Mouse (Mus musculus) limb, embryonic 10.5 days (tissue): ENCODE results near the gene Ptpn3. TPM values are rescaled to one million over a fixed set of nuclear protein-coding genes. Genes with fewer than 3 reads are reported as not detected.
"Not testable (repeated sequence)": the region's sequence is repeated elsewhere in the genome, so short reads cannot be mapped to it uniquely, and the experiment has no call there.

Experiments
- DNase-seq: peaks from one replicate; pipeline ENCODE4 v3.0.0-alpha.2; 2017; ENCODE audit warnings: low spot score
- H3K27ac ChIP-seq: fragments of 300-500 bp; sonication (generic); 2 replicates; pipeline ENCODE4 v1.5.1; 2016; ENCODE audit warnings: mild to moderate bottlenecking
- H3K27me3 ChIP-seq: fragments of 300-500 bp; sonication (generic); 2 replicates; pipeline ENCODE4 v1.6.1; 2016; ENCODE audit warnings: low read depth, mild to moderate bottlenecking; ENCODE audit not compliant: poor library complexity, severe bottlenecking
- H3K36me3 ChIP-seq: fragments of 300-500 bp; sonication (generic); 2 replicates; pipeline ENCODE4 v1.6.1; 2016; ENCODE audit warnings: mild to moderate bottlenecking, moderate library complexity
- H3K4me1 ChIP-seq: fragments of 300-500 bp; sonication (generic); 2 replicates; pipeline ENCODE4 v1.6.1; 2016
- H3K4me3 ChIP-seq: fragments of 300-500 bp; sonication (generic); 2 replicates; pipeline ENCODE4 v1.5.1; 2016; ENCODE audit warnings: mild to moderate bottlenecking, moderate library complexity
- H3K9me3 ChIP-seq: fragments of 300-500 bp; sonication (generic); replicated peaks from 2 replicates; pipeline ENCODE4 v1.6.1; 2016; ENCODE audit warnings: mild to moderate bottlenecking
- WGBS: fragments of 180-500 bp; shearing (Covaris S2); methylation state at CpG from one replicate; pipeline ENCODE4 v1.1.7; 2016; 5-methylcytosine and 5-hydroxymethylcytosine counted together
- polyA plus RNA-seq: library from polyadenylated mRNA; unstranded; fragments of >200 nt; fragmentation: Nextera tagmentation; extraction: Ambion mirVana; gene quantifications from 2 replicates; pipeline ENCODE4 v1.2.1, GENCODE M21; 2016

The Ptpn3 gene
- polyA plus RNA-seq, 1 experiment from 2014 or later = 1.4 TPM

GRCm38 (mm10) chr4:57287808-57288207 lies 13.8 kb downstream of the Ptpn3 start:
- H3K9me3 ChIP-seq = no peaks in the 10 kb centered on the region
- H3K27me3 ChIP-seq = no peaks in the 10 kb centered on the region
- 86% methylated on average over 3 of the region's 3 CpGs for WGBS
- no peak overlapping the region for H3K27ac ChIP-seq
- DNase-seq = no peak
- H3K36me3 ChIP-seq = no peaks in the 10 kb centered on the region
- no peak overlapping the region for H3K4me3 ChIP-seq
- no peaks in the 10 kb centered on the region for H3K4me1 ChIP-seq

- WGBS = 94% methylated on average over 2 of the region's 2 CpGs
- no peak for DNase-seq
- no peaks in the 10 kb centered on the region for H3K36me3 ChIP-seq
- no peaks in the 10 kb centered on the region for H3K4me1 ChIP-seq
- H3K27me3 ChIP-seq = no peaks in the 10 kb centered on the region
- no peak overlapping the region for H3K27ac ChIP-seq
- H3K9me3 ChIP-seq = no peaks in the 10 kb centered on the region
- no peak overlapping the region for H3K4me3 ChIP-seq
Observed at GRCm38 (mm10) chr4:57285251-57285650, 16.4 kb downstream of the Ptpn3 start.

- H3K36me3 ChIP-seq = no peaks in the 10 kb centered on the region
- no peaks in the 10 kb centered on the region for H3K9me3 ChIP-seq
- DNase-seq = no peak
- H3K27me3 ChIP-seq = no peaks in the 10 kb centered on the region
- WGBS = 77% methylated on average over 3 of the region's 3 CpGs
- H3K4me3 ChIP-seq = no peak overlapping the region
- peaks cover 10% of the 10 kb centered on the region for H3K4me1 ChIP-seq
- H3K27ac ChIP-seq = no peak overlapping the region
Observed at GRCm38 (mm10) chr4:57283189-57283588, 18.4 kb downstream of the Ptpn3 start.

- Histone ChIP-seq H3K4me3 (no peak overlapping the region), H3K4me1 (peaks cover 10% of the 10 kb centered on the region), H3K27ac (no peak overlapping the region), H3K36me3 (no peaks in the 10 kb centered on the region), H3K27me3 (no peaks in the 10 kb centered on the region), H3K9me3 (no peaks in the 10 kb centered on the region)
- DNase-seq = no peak
- 73% methylated on average over 6 of the region's 6 CpGs for WGBS
Observed at GRCm38 (mm10) chr4:57282630-57283029, 19.0 kb downstream of the Ptpn3 start.

GRCm38 (mm10) chr4:57282179-57282578 lies 19.5 kb downstream of the Ptpn3 start:
- no peak overlapping the region for H3K27ac ChIP-seq
- H3K4me3 ChIP-seq = no peak overlapping the region
- 80% methylated on average over 5 of the region's 5 CpGs for WGBS
- no peaks in the 10 kb centered on the region for H3K36me3 ChIP-seq
- peaks cover 10% of the 10 kb centered on the region for H3K4me1 ChIP-seq
- DNase-seq = no peak
- no peaks in the 10 kb centered on the region for H3K9me3 ChIP-seq
- no peaks in the 10 kb centered on the region for H3K27me3 ChIP-seq

- DNase-seq = no peak
- Histone ChIP-seq H3K36me3 (no peaks in the 10 kb centered on the region), H3K4me1 (peaks cover 14% of the 10 kb centered on the region), H3K27ac (no peak overlapping the region), H3K9me3 (no peaks in the 10 kb centered on the region), H3K4me3 (no peak overlapping the region), H3K27me3 (no peaks in the 10 kb centered on the region)
- WGBS = 94% methylated on average over 5 of the region's 5 CpGs
Observed at GRCm38 (mm10) chr4:57280888-57281287, 20.7 kb downstream of the Ptpn3 start.

GRCm38 (mm10) chr4:57279229-57279628 lies 22.4 kb downstream of the Ptpn3 start:
- Histone ChIP-seq H3K36me3 (no peaks in the 10 kb centered on the region), H3K27ac (no peak overlapping the region), H3K9me3 (no peaks in the 10 kb centered on the region), H3K4me3 (no peak overlapping the region), H3K27me3 (no peaks in the 10 kb centered on the region), H3K4me1 (peaks cover 18% of the 10 kb centered on the region)
- DNase-seq = no peak
- 46% methylated on average over 8 of the region's 8 CpGs for WGBS

- no peak overlapping the region for H3K27ac ChIP-seq
- H3K9me3 ChIP-seq = no peaks in the 10 kb centered on the region
- WGBS = 59% methylated on average over 10 of the region's 10 CpGs
- DNase-seq = no peak
- H3K27me3 ChIP-seq = no peaks in the 10 kb centered on the region
- H3K4me1 ChIP-seq = peaks cover 18% of the 10 kb centered on the region
- H3K36me3 ChIP-seq = no peaks in the 10 kb centered on the region
- no peak overlapping the region for H3K4me3 ChIP-seq
Observed at GRCm38 (mm10) chr4:57278812-57279211, 22.8 kb downstream of the Ptpn3 start.

GRCm38 (mm10) chr4:57277671-57278070 lies 24.0 kb downstream of the Ptpn3 start:
- H3K9me3 ChIP-seq = no peaks in the 10 kb centered on the region
- 81% methylated on average over 3 of the region's 3 CpGs for WGBS
- H3K36me3 ChIP-seq = no peaks in the 10 kb centered on the region
- peaks cover 18% of the 10 kb centered on the region for H3K4me1 ChIP-seq
- H3K27me3 ChIP-seq = peaks cover 6% of the 10 kb centered on the region; the same call in 1 of the 2 replicates
- no peak overlapping the region for H3K27ac ChIP-seq
- no peak for DNase-seq
- H3K4me3 ChIP-seq = no peak overlapping the region

GRCm38 (mm10) chr4:57275116-57275743 lies 26.4 kb downstream of the Ptpn3 start:
- no peak overlapping the region for H3K4me3 ChIP-seq
- H3K27ac ChIP-seq = no peak overlapping the region
- no peaks in the 10 kb centered on the region for H3K9me3 ChIP-seq
- peak; percentile 83 for DNase-seq
- no peaks in the 10 kb centered on the region for H3K36me3 ChIP-seq
- peaks cover 18% of the 10 kb centered on the region for H3K4me1 ChIP-seq
- H3K27me3 ChIP-seq = peaks cover 7% of the 10 kb centered on the region; the same call in 1 of the 2 replicates
- WGBS = 14% methylated on average over 8 of the region's 8 CpGs

GRCm38 (mm10) chr4:57273532-57274502 lies 27.8 kb downstream of the Ptpn3 start:
- Histone ChIP-seq H3K27me3 (peaks cover 7% of the 10 kb centered on the region; the same call in 1 of the 2 replicates), H3K4me3 (no peak overlapping the region), H3K36me3 (no peaks in the 10 kb centered on the region), H3K4me1 (peaks cover 10% of the 10 kb centered on the region), H3K9me3 (no peaks in the 10 kb centered on the region), H3K27ac (no peak overlapping the region)
- no peak for DNase-seq
- 69% methylated on average over 15 of the region's 15 CpGs for WGBS

- WGBS = 86% methylated on average over 8 of the region's 8 CpGs
- Histone ChIP-seq H3K36me3 (no peaks in the 10 kb centered on the region), H3K27ac (no peak overlapping the region), H3K4me1 (peaks cover 10% of the 10 kb centered on the region; the same call in 1 of the 2 replicates), H3K27me3 (peaks cover 7% of the 10 kb centered on the region; the same call in 1 of the 2 replicates), H3K9me3 (no peaks in the 10 kb centered on the region), H3K4me3 (no peak overlapping the region)
- no peak for DNase-seq
Observed at GRCm38 (mm10) chr4:57270991-57271390, 30.6 kb downstream of the Ptpn3 start.

GRCm38 (mm10) chr4:57270489-57270888 lies 31.1 kb downstream of the Ptpn3 start:
- H3K27me3 ChIP-seq, H3K9me3 ChIP-seq, H3K36me3 ChIP-seq, H3K27ac ChIP-seq, H3K4me3 ChIP-seq, DNase-seq: not testable (repeated sequence)
- peaks cover 10% of the 10 kb centered on the region; the same call in 1 of the 2 replicates for H3K4me1 ChIP-seq
- 88% methylated on average over 5 of the region's 5 CpGs for WGBS
